Mouse (Mus musculus) neural tube, embryonic 15.5 days (tissue): Measurements from ENCODE around the gene Smad6. TPM values are rescaled to one million over a fixed set of nuclear protein-coding genes. Genes with fewer than 3 reads are reported as not detected.

ENCODE experiments used
- polyA plus RNA-seq: library from polyadenylated mRNA; unstranded; fragments of >200 nt; fragmentation: Nextera tagmentation; extraction: Ambion mirVana; gene quantifications from 2 replicates; pipeline ENCODE4 v1.2.1, GENCODE M21; 2015

Smad6 gene
- polyA plus RNA-seq, 1 experiment from 2014 or later, result 1.8 TPM

Other genes starting within 250 kb of the Smad6 start
- not detected in 2 replicates for gene Lctl, start 95.1 kb upstream of the Smad6 start, polyA plus RNA-seq
- 6.0 and 8.1 TPM in 2 replicates for gene Zwilch, start 151.0 kb upstream of the Smad6 start, polyA plus RNA-seq
- 564 and 746 TPM in 2 replicates for gene Rpl4, start 151.3 kb upstream of the Smad6 start, polyA plus RNA-seq
- 34.9 and 37.1 TPM in 2 replicates for gene Snapc5, start 157.2 kb upstream of the Smad6 start, polyA plus RNA-seq
- 2.3 and 3.2 TPM in 2 replicates for gene Uchl4, start 213.1 kb upstream of the Smad6 start, polyA plus RNA-seq
- 71.0 and 80.1 TPM in 2 replicates for gene Map2k1, start 231.6 kb upstream of the Smad6 start, polyA plus RNA-seq